Mouse (Mus musculus): Measurements from ENCODE around the gene Sv2a. TPM values are rescaled to one million over a fixed set of nuclear protein-coding genes. Genes with fewer than 3 reads are reported as not detected.
"Not testable (repeated sequence)": the region's sequence is repeated elsewhere in the genome, so short reads cannot be mapped to it uniquely, and the experiment has no call there.

Sv2a gene
- polyA plus RNA-seq, 1 experiment from 2014 or later, result 4.9 TPM

GRCm38 (mm10) chr3:96239949-96240798 lies 59.2 kb downstream of the Sv2a start, which contains the start of gene Hist2h2aa2:
Hist2h2aa2 (minus strand) TSS chr3:96240276.
- peak; percentile 89 for ATAC-seq (replicated peaks; ENCODE audit: low FRiP score)
- WGBS, result 5% methylated on average over 31 of the region's 85 CpGs
- not testable (repeated sequence) for H3K9me3 ChIP-seq (replicated peaks); H3K27me3 ChIP-seq; H3K36me3 ChIP-seq
- peak within 1 kb of the TSS; percentile 49 for H3K4me2 ChIP-seq
- H3K9ac ChIP-seq, result peak within 1 kb of the TSS; percentile 40
- H3K4me1 ChIP-seq, result peaks cover 43% of the 10 kb centered on the region
- peak within 1 kb of the TSS; percentile 37 for H3K4me3 ChIP-seq (replicated peaks)
- H3K27ac ChIP-seq, result peak within 1 kb of the TSS; percentile 91

GRCm38 (mm10) chr3:96240799-96241197 lies 59.8 kb downstream of the Sv2a start:
- Histone ChIP-seq H3K4me2 (peak overlapping the region; percentile 49), H3K36me3 (no peaks in the 10 kb centered on the region), H3K27me3 (no peaks in the 10 kb centered on the region), H3K4me3 (replicated peaks) (peak overlapping the region; percentile 22), H3K27ac (peak overlapping the region; percentile 91), H3K4me1 (peaks cover 43% of the 10 kb centered on the region), H3K9ac (peak overlapping the region; percentile 40), H3K9me3 (replicated peaks) (no peaks in the 10 kb centered on the region)
- no peak for ATAC-seq (replicated peaks; ENCODE audit: low FRiP score)
- 78% methylated on average over 9 of the region's 9 CpGs for WGBS

GRCm38 (mm10) chr3:96243921-96244572 lies 63.1 kb downstream of the Sv2a start:
- Histone ChIP-seq H3K4me1 (peaks cover 35% of the 10 kb centered on the region), H3K9me3 (replicated peaks) (no peaks in the 10 kb centered on the region), H3K36me3 (no peaks in the 10 kb centered on the region), H3K4me3 (replicated peaks) (0 out of 2 replicates have a peak overlapping the region, but pooled peaks have one; percentile 54), H3K9ac (peak overlapping the region; percentile 67; the same call in 1 of the 2 replicates), H3K4me2 (peak overlapping the region; percentile 66), H3K27ac (peak overlapping the region; percentile 100), H3K27me3 (no peaks in the 10 kb centered on the region)
- 73% methylated on average over 7 of the region's 7 CpGs for WGBS
- no peak for ATAC-seq (replicated peaks; ENCODE audit: low FRiP score)

Small RNA genes within 50 kb of the gene (microRNA-seq; reads per million reads assigned to microRNA genes)
- 0.44 reads per million for gene Gm44492
- gene Gm47311, result not detected

Other genes starting within 250 kb of the Sv2a start
- 43.5 and 44.2 TPM in 2 replicates for gene Plekho1, start 185.2 kb upstream of the Sv2a start, polyA plus RNA-seq (2015; fragmentation: Nextera tagmentation; extraction: Ambion mirVana)
- gene Vps45, start 122.7 kb upstream of the Sv2a start, polyA plus RNA-seq (2015; fragmentation: Nextera tagmentation; extraction: Ambion mirVana), result 39.0 and 39.1 TPM in 2 replicates
- 21.0 and 22.0 TPM in 2 replicates for gene Otud7b, start 76.6 kb upstream of the Sv2a start, polyA plus RNA-seq (2015; fragmentation: Nextera tagmentation; extraction: Ambion mirVana)
- 24.6 and 29.7 TPM in 2 replicates for gene Mtmr11, start 19.1 kb upstream of the Sv2a start, polyA plus RNA-seq (2015; fragmentation: Nextera tagmentation; extraction: Ambion mirVana)
- gene Sf3b4, start 8.8 kb upstream of the Sv2a start, polyA plus RNA-seq (2015; fragmentation: Nextera tagmentation; extraction: Ambion mirVana), result 184 and 193 TPM in 2 replicates
- 55.2 and 59.4 TPM in 2 replicates for gene Bola1, start 38.6 kb downstream of the Sv2a start, polyA plus RNA-seq (2015; fragmentation: Nextera tagmentation; extraction: Ambion mirVana)
- 0.86 and 0.90 TPM in 2 replicates for gene Hist2h2ab, start 38.7 kb downstream of the Sv2a start, polyA plus RNA-seq (2015; fragmentation: Nextera tagmentation; extraction: Ambion mirVana)
- 10.8 and 11.3 TPM in 2 replicates for gene Hist2h2ac, start 39.7 kb downstream of the Sv2a start, polyA plus RNA-seq (2015; fragmentation: Nextera tagmentation; extraction: Ambion mirVana)
- 12.2 and 12.6 TPM in 2 replicates for gene Hist2h2be, start 40.0 kb downstream of the Sv2a start, polyA plus RNA-seq (2015; fragmentation: Nextera tagmentation; extraction: Ambion mirVana)
- 7.9 TPM in 2 replicates for gene Hist2h3c2, start 58.0 kb downstream of the Sv2a start, polyA plus RNA-seq (2015; fragmentation: Nextera tagmentation; extraction: Ambion mirVana)
- gene Hist2h2aa2, start 59.1 kb downstream of the Sv2a start, polyA plus RNA-seq (2015; fragmentation: Nextera tagmentation; extraction: Ambion mirVana), result 42.2 and 50.0 TPM in 2 replicates
- gene Hist2h2aa1, start 64.3 kb downstream of the Sv2a start, polyA plus RNA-seq (2015; fragmentation: Nextera tagmentation; extraction: Ambion mirVana), result 28.0 and 29.7 TPM in 2 replicates
- gene Hist2h3c1, start 65.5 kb downstream of the Sv2a start, polyA plus RNA-seq (2015; fragmentation: Nextera tagmentation; extraction: Ambion mirVana), result 0.55 and 1.2 TPM in 2 replicates
- 11.6 and 14.3 TPM in 2 replicates for gene Hist2h4, start 82.2 kb downstream of the Sv2a start, polyA plus RNA-seq (2015; fragmentation: Nextera tagmentation; extraction: Ambion mirVana)
- 59.3 and 75.1 TPM in 2 replicates for gene Hist2h3b, start 87.5 kb downstream of the Sv2a start, polyA plus RNA-seq (2015; fragmentation: Nextera tagmentation; extraction: Ambion mirVana)
- gene Hist2h2bb, start 88.6 kb downstream of the Sv2a start, polyA plus RNA-seq (2015; fragmentation: Nextera tagmentation; extraction: Ambion mirVana), result 12.8 and 17.8 TPM in 2 replicates
- gene Fcgr1, start 112.8 kb downstream of the Sv2a start, polyA plus RNA-seq (2015; fragmentation: Nextera tagmentation; extraction: Ambion mirVana), result 1.7 TPM in 2 replicates

Measured in kidney, embryonic 15.5 days (tissue).